Mouse (Mus musculus) hindbrain, embryonic 11.5 days (tissue): ENCODE results near the gene Phf23. TPM values are rescaled to one million over a fixed set of nuclear protein-coding genes. Genes with fewer than 3 reads are reported as not detected.

Experiments
- ATAC-seq: fragments of 200-750 bp; cut with Nextera tagmentation; 2 replicates; pipeline ENCODE4 v1.8.0; 2017; ENCODE audit warnings: mild to moderate bottlenecking, moderate TSS enrichment, moderate library complexity; ENCODE audit not compliant: low FRiP score
- DNase-seq: peaks from one replicate; pipeline ENCODE4 v3.0.0-alpha.2; 2015; ENCODE audit warnings: low spot score
- H3K27ac ChIP-seq: fragments of 300-500 bp; sonication (generic); 2 replicates; pipeline ENCODE4 v1.5.1; 2014; ENCODE audit warnings: mild to moderate bottlenecking, low read depth, low read length
- H3K27me3 ChIP-seq: fragments of 300-500 bp; sonication (generic); 2 replicates; pipeline ENCODE4 v1.6.1; 2014; ENCODE audit warnings: mild to moderate bottlenecking, low read length, moderate library complexity, mixed read lengths; ENCODE audit not compliant: control insufficient read depth, insufficient read depth
- H3K36me3 ChIP-seq: fragments of 300-500 bp; sonication (generic); 2 replicates; pipeline ENCODE4 v1.6.1; 2014; ENCODE audit warnings: mild to moderate bottlenecking, low read length, moderate library complexity, mixed read lengths; ENCODE audit not compliant: control insufficient read depth, insufficient read depth
- H3K4me1 ChIP-seq: fragments of 300-500 bp; sonication (generic); replicated peaks from 2 replicates; pipeline ENCODE4 v1.6.1; 2014; ENCODE audit warnings: low read length, mixed read lengths; ENCODE audit not compliant: control insufficient read depth, insufficient read depth
- H3K4me2 ChIP-seq: fragments of 300-500 bp; sonication (generic); replicated peaks from 2 replicates; pipeline ENCODE4 v1.6.1; 2014; ENCODE audit warnings: mild to moderate bottlenecking, low read depth, low read length
- H3K4me3 ChIP-seq: fragments of 300-500 bp; sonication (generic); 2 replicates; pipeline ENCODE4 v1.5.1; 2014; ENCODE audit warnings: low read depth, low read length
- H3K9ac ChIP-seq: fragments of 300-500 bp; sonication (generic); 2 replicates; pipeline ENCODE4 v1.6.1; 2014; ENCODE audit warnings: low read depth, low read length
- H3K9me3 ChIP-seq: fragments of 300-500 bp; sonication (generic); 2 replicates; pipeline ENCODE4 v1.6.1; 2016; ENCODE audit warnings: low read length; ENCODE audit not compliant: control insufficient read depth
- WGBS: fragments of 180-500 bp; shearing (Covaris S2); extraction: QIAGEN DNeasy Blood & Tissue Kit; methylation state at CpG from one replicate; pipeline ENCODE4 v1.1.7; 2014; 5-methylcytosine and 5-hydroxymethylcytosine counted together
- microRNA counts: library from miRNA; unstranded; fragments of <30 nt; microRNA quantifications from one replicate; lab custom pipeline; 2015
- polyA plus RNA-seq: library from polyadenylated mRNA; unstranded; fragments of >200 nt; fragmentation: Nextera tagmentation; extraction: Ambion mirVana; gene quantifications from 2 replicates; pipeline ENCODE4 v1.2.1, GENCODE M21; 2014

Phf23 gene
- polyA plus RNA-seq, 1 experiment from 2014 or later: 57.5 TPM

DNA sequence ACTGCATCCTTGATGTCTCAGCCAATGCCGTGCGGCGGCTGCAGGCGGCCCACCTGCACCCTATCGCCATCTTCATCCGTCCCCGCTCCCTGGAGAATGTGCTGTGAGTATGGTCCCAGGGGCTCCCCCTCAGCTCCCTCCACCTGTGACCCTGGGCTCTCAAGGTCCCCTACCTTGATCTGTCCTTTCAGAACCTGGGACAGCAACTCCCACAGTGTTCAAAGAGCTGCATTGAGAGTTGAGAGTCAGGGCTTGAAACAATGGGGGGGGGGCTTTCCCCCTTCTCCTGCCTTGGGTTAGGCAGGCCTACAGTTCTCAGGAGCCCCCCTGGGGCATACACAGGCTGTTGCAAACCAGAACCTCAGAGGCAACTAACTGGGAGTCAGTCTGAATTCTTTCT is 48.1 kb downstream of the Phf23 start:
- Histone ChIP-seq H3K4me1 (no peaks in the 10 kb centered on the region), H3K4me2 (no peak overlapping the region), H3K36me3 (peaks cover 2% of the 10 kb centered on the region; the same call in 1 of the 2 replicates), H3K4me3 (no peak overlapping the region), H3K9ac (no peak overlapping the region), H3K27ac (no peak overlapping the region), H3K27me3 (no peaks in the 10 kb centered on the region), H3K9me3 (no peaks in the 10 kb centered on the region)
- DNase-seq (no peak), ATAC-seq (no peak)
- 81% methylated on average over 7 of the region's 7 CpGs for WGBS

DNA sequence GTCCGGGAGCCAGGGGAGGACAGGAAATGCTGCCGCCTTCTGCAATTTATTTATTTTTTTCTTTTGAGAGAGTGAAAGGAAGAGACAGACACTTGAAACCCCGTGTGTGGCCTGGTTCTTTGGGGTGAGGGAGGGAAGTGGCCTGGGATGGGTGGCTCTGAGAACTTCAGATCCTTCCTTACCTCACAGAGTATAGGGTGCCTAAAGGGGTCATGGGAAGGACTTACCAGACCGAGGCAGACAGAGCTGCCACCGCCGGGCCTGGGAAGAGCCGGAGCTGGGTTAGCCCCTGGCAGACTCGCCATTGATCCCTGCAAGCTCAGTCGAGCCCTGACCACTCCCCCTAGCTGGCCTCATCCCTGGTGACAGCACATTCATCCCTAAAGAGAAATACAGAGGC is 49.9 kb downstream of the Phf23 start:
- no peaks in the 10 kb centered on the region for H3K4me1 ChIP-seq
- DNase-seq (no peak), ATAC-seq (no peak)
- no peaks in the 10 kb centered on the region for H3K27me3 ChIP-seq
- H3K36me3 ChIP-seq: peaks cover 2% of the 10 kb centered on the region; the same call in 1 of the 2 replicates
- no peak overlapping the region for H3K9ac ChIP-seq
- 0 out of 2 replicates have a peak overlapping the region, but pooled peaks have one; percentile 13 for H3K27ac ChIP-seq
- no peak overlapping the region for H3K4me2 ChIP-seq
- no peaks in the 10 kb centered on the region for H3K9me3 ChIP-seq
- 27% methylated on average over 9 of the region's 9 CpGs for WGBS
- H3K4me3 ChIP-seq: no peak overlapping the region

DNA sequence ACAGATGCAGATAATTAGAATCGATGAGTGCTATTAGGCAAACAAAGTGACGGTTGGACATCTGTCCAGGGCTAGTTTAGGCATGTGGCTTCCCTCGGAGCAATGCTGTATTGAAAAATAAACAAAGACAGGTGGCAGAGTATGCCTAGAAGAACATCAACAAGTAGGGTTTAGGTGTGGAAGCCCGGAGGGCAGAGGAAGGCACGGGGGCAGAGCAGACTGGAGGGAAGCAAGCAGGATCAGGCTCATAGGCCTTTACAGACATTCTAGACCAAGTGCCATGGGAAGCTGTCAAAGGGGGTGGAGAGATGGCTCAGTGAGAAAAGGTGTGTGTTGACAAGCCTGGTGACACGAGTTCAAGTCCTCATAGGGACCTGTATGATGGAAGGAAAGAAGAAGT is 53.8 kb downstream of the Phf23 start:
- no peak overlapping the region for H3K9ac ChIP-seq
- no peak overlapping the region for H3K27ac ChIP-seq
- no peaks in the 10 kb centered on the region for H3K9me3 ChIP-seq
- WGBS: 67% methylated on average over 6 of the region's 6 CpGs
- no peaks in the 10 kb centered on the region for H3K4me1 ChIP-seq
- ATAC-seq (no peak), DNase-seq (no peak)
- H3K27me3 ChIP-seq: no peaks in the 10 kb centered on the region
- H3K36me3 ChIP-seq: no peaks in the 10 kb centered on the region; the same call in 1 of the 2 replicates
- H3K4me2 ChIP-seq: no peak overlapping the region
- H3K4me3 ChIP-seq: no peak overlapping the region

MicroRNAs encoded within 50 kb of the gene (microRNA counts, 519-probe panel; counts per million panel counts)
- microRNA mmu-miR-324-3p (lab: Ali Mortazavi, UCI): not detected
- 4,775 counts per million, percentile 61 among the panel's probes with 10 or more counts for microRNA mmu-miR-324-5p (lab: Ali Mortazavi, UCI)

Other genes with a start within 250 kb of the Phf23 start
- 46.5 and 50.1 TPM in 2 replicates for gene Polr2a, start 237.1 kb upstream of the Phf23 start, polyA plus RNA-seq
- 0.57 and 1.1 TPM in 2 replicates for gene Slc35g3, start 233.8 kb upstream of the Phf23 start, polyA plus RNA-seq
- gene Zbtb4, start 229.9 kb upstream of the Phf23 start, polyA plus RNA-seq: 1.3 and 1.7 TPM in 2 replicates
- 1.2 and 1.5 TPM in 2 replicates for gene Chrnb1, start 199.8 kb upstream of the Phf23 start, polyA plus RNA-seq
- gene Fgf11, start 193.9 kb upstream of the Phf23 start, polyA plus RNA-seq: 2.2 and 2.8 TPM in 2 replicates
- gene Tmem102, start 190.2 kb upstream of the Phf23 start, polyA plus RNA-seq: 0.83 and 0.93 TPM in 2 replicates
- not detected in 2 replicates for gene Gm39566, start 180.5 kb upstream of the Phf23 start, polyA plus RNA-seq
- not detected in 2 replicates for gene Spem2, start 177.3 kb upstream of the Phf23 start, polyA plus RNA-seq
- gene Spem1, start 173.6 kb upstream of the Phf23 start, polyA plus RNA-seq: 0.17 and 0.38 TPM in 2 replicates
- 11.5 and 16.1 TPM in 2 replicates for gene Nlgn2, start 158.0 kb upstream of the Phf23 start, polyA plus RNA-seq
- gene Tmem256, start 157.3 kb upstream of the Phf23 start, polyA plus RNA-seq: 268 and 276 TPM in 2 replicates
- 62.2 and 62.6 TPM in 2 replicates for gene Plscr3, start 149.4 kb upstream of the Phf23 start, polyA plus RNA-seq
- gene Tnk1, start 137.0 kb upstream of the Phf23 start, polyA plus RNA-seq: 0.52 TPM in 1 of 2 replicates, not detected in the other
- not detected in 2 replicates for gene Tmem95, start 117.8 kb upstream of the Phf23 start, polyA plus RNA-seq
- gene Kctd11, start 114.4 kb upstream of the Phf23 start, polyA plus RNA-seq: 2.3 and 2.4 TPM in 2 replicates
- gene Acap1, start 100.2 kb upstream of the Phf23 start, polyA plus RNA-seq: 0.45 and 1.4 TPM in 2 replicates
- gene 2810408A11Rik, start 94.8 kb upstream of the Phf23 start, polyA plus RNA-seq: 14.5 and 14.7 TPM in 2 replicates
- 15.0 and 20.6 TPM in 2 replicates for gene Neurl4, start 94.7 kb upstream of the Phf23 start, polyA plus RNA-seq
- gene Gps2, start 81.9 kb upstream of the Phf23 start, polyA plus RNA-seq: 84.3 and 89.0 TPM in 2 replicates
- gene Eif5a, start 73.8 kb upstream of the Phf23 start, polyA plus RNA-seq: 1,842 and 1,860 TPM in 2 replicates
- gene Ybx2, start 60.0 kb upstream of the Phf23 start, polyA plus RNA-seq: 3.1 and 4.8 TPM in 2 replicates
- 7.9 and 9.6 TPM in 2 replicates for gene Slc2a4, start 47.6 kb upstream of the Phf23 start, polyA plus RNA-seq
- 8.2 and 8.4 TPM in 2 replicates for gene Cldn7, start 31.0 kb upstream of the Phf23 start, polyA plus RNA-seq
- 23.8 and 26.8 TPM in 2 replicates for gene Ctdnep1, start 14.6 kb upstream of the Phf23 start, polyA plus RNA-seq
- gene Elp5, start 13.3 kb upstream of the Phf23 start, polyA plus RNA-seq: 154 and 163 TPM in 2 replicates
- 621 and 643 TPM in 2 replicates for gene Gabarap, start 4.6 kb upstream of the Phf23 start, polyA plus RNA-seq
- 24.6 and 27.2 TPM in 2 replicates for gene Dvl2, start 4.8 kb downstream of the Phf23 start, polyA plus RNA-seq
- 45.1 and 52.1 TPM in 2 replicates for gene Acadvl, start 19.6 kb downstream of the Phf23 start, polyA plus RNA-seq
- 13.2 and 18.7 TPM in 2 replicates for gene Dlg4, start 21.2 kb downstream of the Phf23 start, polyA plus RNA-seq
- 0.29 and 0.40 TPM in 2 replicates for gene Asgr1, start 58.3 kb downstream of the Phf23 start, polyA plus RNA-seq
- gene Asgr2, start 96.9 kb downstream of the Phf23 start, polyA plus RNA-seq: not detected in 2 replicates
- gene Mgl2, start 134.6 kb downstream of the Phf23 start, polyA plus RNA-seq: 0.42 TPM in 1 of 2 replicates, not detected in the other
- 0.32 and 1.4 TPM in 2 replicates for gene Clec10a, start 160.4 kb downstream of the Phf23 start, polyA plus RNA-seq
- 0.40 and 0.51 TPM in 2 replicates for gene Slc16a11, start 217.0 kb downstream of the Phf23 start, polyA plus RNA-seq
- 10.9 and 14.3 TPM in 2 replicates for gene Slc16a13, start 225.3 kb downstream of the Phf23 start, polyA plus RNA-seq
- 5.0 and 5.9 TPM in 2 replicates for gene Bcl6b, start 234.0 kb downstream of the Phf23 start, polyA plus RNA-seq
- gene 0610010K14Rik, start 242.1 kb downstream of the Phf23 start, polyA plus RNA-seq: 229 and 230 TPM in 2 replicates
- gene Gm21988, start 244.1 kb downstream of the Phf23 start, polyA plus RNA-seq: 10.2 and 11.6 TPM in 2 replicates
- gene Rnasek, start 244.1 kb downstream of the Phf23 start, polyA plus RNA-seq: 146 and 147 TPM in 2 replicates